Mouse (Mus musculus): ENCODE measurements at regions not wholly inside any gene's neighbourhood (a gene's known extent, or its start where the extent isn't known, plus 50 kb on each side); places are given as distances from the start of the nearest gene placed in this dataset.

GRCm38 (mm10) chr1:43882576-43882975, 50.9 kb upstream of the Tpp2 start:
- ATAC-seq (replicated peaks; ENCODE audit: poor library complexity): no peak

GRCm38 (mm10) chr1:43880396-43880795, 52.8 kb upstream of the Uxs1 start:
- ATAC-seq (replicated peaks; ENCODE audit: poor library complexity): no peak

- ATAC-seq (replicated peaks; ENCODE audit: poor library complexity): peak; percentile 63; the same call in 1 of the 2 replicates
Observed at GRCm38 (mm10) chr1:43879896-43880295, 52.3 kb upstream of the Uxs1 start.

- no peak for ATAC-seq (replicated peaks; ENCODE audit: poor library complexity)
Observed at GRCm38 (mm10) chr1:43879163-43879562, 51.6 kb upstream of the Uxs1 start.

GRCm38 (mm10) chr1:43878163-43878562, 50.6 kb upstream of the Uxs1 start:
- ATAC-seq (replicated peaks; ENCODE audit: poor library complexity): no peak

GRCm38 (mm10) chr1:43877704-43878103, 50.1 kb upstream of the Uxs1 start:
- ATAC-seq (replicated peaks; ENCODE audit: poor library complexity): peak; percentile 46; the same call in 1 of the 2 replicates

All from megakaryocyte progenitor cell, adult 5-6 weeks (primary cell).